Mouse (Mus musculus) adrenal gland, postnatal 4 days (tissue): ENCODE measurements around the gene Alyref. TPM values are rescaled to one million over a fixed set of nuclear protein-coding genes. Genes with fewer than 3 reads are reported as not detected.

Experiments
- DNase-seq, 2 experiments: peaks; one replicate each; pipeline ENCODE4 v3.0.0; 2021 to 2022; ENCODE audit warnings: low spot score in 2 of 2, mixed read lengths in 2 of 2
- microRNA-seq: library from miRNA; unstranded; fragments of <30 nt; microRNA quantifications from one replicate; pipeline ENCODE4 v1.2.0, GENCODE M21; 2021
- total RNA-seq, 2 experiments: library from RNA; stranded (reverse); gene quantifications; 2 replicates each; pipeline ENCODE4 v1.2.3; 2021

Gene Alyref
- total RNA-seq, 2 experiments from 2014 or later, result 136 to 169 TPM

DNA sequence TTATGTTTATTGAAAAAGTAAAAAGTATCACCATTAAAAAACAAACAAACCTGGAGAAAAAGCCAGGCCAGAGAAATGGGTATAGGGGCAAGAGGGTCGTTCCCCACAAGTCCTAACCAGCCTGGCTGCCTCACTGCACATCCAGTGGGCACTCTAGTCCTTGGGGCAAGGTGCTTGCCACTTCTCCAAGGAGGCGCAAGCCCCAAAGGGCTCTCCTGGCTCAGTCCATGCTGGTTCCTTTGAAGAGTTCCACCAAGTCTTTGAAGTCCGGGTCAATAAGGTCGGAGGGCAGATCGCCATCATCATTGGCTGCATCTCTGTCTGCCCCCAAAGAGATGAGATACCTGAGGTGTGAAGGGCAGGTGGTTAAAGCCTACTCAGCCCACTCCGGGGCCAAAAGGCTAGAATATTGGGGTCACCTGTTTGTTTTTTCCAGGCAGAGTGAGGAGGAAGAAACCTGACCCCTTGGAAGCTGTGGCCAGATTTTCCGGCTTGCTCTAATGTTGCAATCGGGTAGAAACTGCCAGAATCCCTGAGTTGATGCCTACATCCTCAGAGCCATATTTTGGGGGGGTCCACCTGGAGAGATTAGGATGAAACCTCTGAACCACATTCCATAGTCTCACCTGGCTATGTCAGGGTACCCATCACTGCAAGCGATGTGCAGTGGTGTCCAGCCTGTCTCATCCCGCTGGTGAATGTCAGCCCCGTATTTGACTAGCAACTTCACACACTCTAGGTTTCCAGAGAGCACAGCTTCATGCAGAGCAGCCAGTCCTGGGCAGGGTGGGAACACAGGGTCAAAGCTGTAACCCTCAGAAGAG lies 48.0 kb downstream of the Alyref start:
- no peak for DNase-seq

DNA sequence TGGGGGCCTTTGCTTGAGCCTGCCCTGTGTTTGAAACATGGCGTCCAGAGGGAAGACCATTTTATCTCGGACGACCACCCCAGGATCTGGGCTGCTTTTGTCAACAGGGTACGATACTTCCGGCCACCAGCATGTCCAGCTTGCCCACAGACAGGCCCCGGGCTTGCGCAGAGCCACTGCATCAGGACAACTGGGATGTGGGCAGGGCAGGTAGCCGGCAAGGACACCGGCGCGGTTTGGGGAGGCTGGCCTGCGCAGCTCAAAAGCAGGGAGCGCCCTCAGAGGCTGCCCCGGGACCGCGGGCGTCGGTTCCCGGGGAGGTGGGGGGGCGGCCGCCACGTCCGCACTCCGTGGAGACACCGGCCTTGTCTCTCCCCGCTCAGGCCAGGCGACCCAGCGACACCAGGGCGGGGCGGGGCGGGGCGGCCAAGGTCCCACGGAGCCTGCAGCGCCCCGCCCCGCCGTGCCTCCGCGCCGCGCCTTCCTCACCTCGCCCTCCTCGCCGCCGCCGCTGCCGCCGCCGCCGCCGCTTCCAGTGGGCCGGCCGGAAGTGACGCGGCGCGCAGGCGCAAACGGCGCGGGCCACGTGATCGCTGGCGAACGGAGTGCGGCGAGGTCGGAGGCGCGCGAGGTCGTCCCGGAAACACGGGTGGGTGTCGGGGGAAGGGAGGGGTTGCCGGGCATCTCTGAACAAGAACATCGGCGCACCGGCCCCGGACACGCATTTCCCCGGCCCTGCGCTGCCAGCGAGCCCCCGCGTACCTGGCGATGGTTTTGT lies 48.8 kb downstream of the Alyref start, which contains the start of gene Mcrip1:
Mcrip1 (minus strand) TSS at position 560 of the 778 bp plus-strand sequence.
- DNase-seq, result peak; percentile 84 to 91

DNA sequence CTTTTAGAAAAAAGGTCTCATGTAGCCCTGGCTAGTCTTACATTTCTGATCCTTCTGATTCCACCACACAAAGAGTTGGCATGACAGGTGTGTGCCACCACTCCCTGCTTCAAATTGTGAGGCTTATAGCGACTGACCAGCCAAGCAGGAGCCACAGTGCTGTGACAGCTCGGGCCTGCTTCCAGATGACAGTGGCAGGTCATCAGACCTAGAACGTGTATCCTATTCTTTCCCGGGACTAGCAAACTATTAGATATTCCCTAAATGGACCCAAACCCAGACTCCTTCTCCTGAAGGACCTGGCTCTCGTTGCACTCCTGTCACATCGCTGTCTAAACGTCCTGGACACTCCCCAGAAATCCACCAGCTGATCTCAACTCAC lies 49.4 kb downstream of the Alyref start:
- DNase-seq, result no peak

DNA sequence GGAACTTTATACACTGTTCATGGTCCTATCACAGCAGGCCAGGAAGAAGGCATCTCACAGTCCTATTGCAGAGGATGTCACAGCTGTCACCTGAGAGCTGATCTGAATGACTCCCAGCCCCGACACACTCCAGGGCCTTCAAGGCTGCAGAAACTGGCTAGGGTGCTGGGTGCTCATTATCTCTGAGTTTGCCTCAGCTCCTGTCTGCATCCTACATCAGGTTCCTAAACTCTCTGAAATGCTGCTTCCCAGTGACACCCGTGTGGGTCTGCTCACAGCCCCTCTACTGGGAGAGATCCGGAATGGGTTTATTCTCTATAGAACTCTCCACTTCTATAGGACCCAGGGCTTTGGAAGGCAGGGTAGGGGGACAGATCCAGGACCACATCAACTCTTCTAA lies 50.0 kb downstream of the Alyref start:
- DNase-seq, result no peak

DNA sequence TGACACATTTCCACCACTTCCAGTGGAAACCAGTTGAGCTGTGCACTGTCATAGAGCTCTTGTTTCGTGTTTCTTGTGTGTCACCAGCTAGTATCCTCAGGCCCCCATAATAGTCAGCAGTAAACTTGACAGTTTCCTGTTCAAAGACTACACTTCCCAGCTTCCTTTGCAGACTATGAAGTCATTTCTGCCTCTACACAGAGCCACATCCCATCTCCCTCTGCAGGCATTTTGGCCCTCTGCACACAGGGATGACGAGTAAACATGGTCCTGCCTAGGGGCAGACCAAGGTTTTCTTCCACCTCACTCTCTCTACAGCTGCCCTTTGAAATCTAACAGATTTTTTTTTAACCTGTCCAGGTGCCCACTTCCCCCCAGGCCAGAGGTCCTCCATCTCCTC lies 50.7 kb downstream of the Alyref start:
- DNase-seq, result no peak

DNA sequence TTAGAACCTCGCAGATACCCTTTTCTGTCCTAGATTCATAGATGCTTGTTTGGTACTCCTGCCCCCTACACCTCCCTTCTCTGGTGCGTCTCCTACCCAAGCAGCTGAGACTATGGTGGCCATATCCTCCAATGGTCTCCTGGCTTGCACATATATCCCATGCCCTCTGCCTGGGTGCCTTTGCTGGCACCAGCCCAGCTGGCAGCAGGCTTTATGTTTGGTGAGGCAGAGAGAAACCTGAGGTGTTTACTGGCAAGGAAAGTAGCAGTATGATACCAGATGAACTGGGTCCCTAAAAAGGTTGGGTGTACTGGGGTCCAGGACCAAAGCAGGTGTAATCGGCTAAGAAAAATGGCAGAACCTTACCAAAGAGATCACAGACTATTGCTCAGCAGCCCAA lies 52.2 kb downstream of the Alyref start:
- no peak for DNase-seq

DNA sequence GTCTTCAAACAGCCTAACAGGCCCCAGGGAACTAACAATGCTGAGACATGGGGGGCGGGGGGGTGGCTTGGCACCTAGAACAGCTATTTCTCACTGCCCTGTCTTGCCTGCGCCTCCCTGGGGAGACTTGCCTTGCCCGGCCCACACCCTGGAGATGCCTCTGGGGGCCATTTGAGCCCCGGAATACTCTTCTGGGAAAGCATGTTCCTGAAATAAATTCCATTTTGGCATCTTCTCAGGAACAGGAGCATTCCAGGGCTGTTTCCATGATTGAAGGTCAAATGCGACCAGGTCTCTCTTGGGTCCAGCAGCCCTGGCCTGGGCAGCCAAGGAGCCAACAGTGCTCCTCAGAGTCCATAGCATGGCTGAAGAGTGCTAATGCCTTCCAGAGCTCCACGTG lies 55.8 kb downstream of the Alyref start:
- no peak for DNase-seq

Small RNA genes within 50 kb of the gene (microRNA-seq; reads per million reads assigned to microRNA genes)
- not detected for gene Mir6936

Other genes starting within 250 kb of the Alyref start
- gene Actg1, start 249.8 kb downstream of the Alyref start, total RNA-seq, result 1,000 to 10,000 TPM in 1 of 2 experiments, 100 to 1,000 TPM in 1; 949 to 1,134 TPM
- under 1 TPM; 0.39 to 0.51 TPM for gene Fscn2, start 236.8 kb downstream of the Alyref start, total RNA-seq
- gene Faap100, start 219.6 kb downstream of the Alyref start, total RNA-seq, result 10 to 100 TPM; 34.5 to 35.6 TPM
- gene Nploc4, start 160.7 kb downstream of the Alyref start, total RNA-seq, result 10 to 100 TPM; 76.3 to 77.5 TPM
- 10 to 100 TPM in 1 of 2 experiments, 1 to 10 TPM in 1; 7.1 to 10.2 TPM for gene Tspan10, start 155.7 kb downstream of the Alyref start, total RNA-seq
- under 1 TPM in 1 of 2 experiments, not detected in 1; 0.25 TPM for gene Pde6g, start 144.9 kb downstream of the Alyref start, total RNA-seq
- 10 to 100 TPM; 34.6 to 43.3 TPM for gene Oxld1, start 140.3 kb downstream of the Alyref start, total RNA-seq
- 10 to 100 TPM; 19.0 to 21.4 TPM for gene Ccdc137, start 140.2 kb downstream of the Alyref start, total RNA-seq
- 10 to 100 TPM; 24.4 to 26.8 TPM for gene Arl16, start 130.8 kb downstream of the Alyref start, total RNA-seq
- gene Mrpl12, start 113.8 kb downstream of the Alyref start, total RNA-seq, result 100 to 1,000 TPM; 105 to 107 TPM
- gene Slc25a10, start 106.5 kb downstream of the Alyref start, total RNA-seq, result 100 to 1,000 TPM; 102 to 103 TPM
- 1 to 10 TPM; 2.5 to 9.8 TPM for gene Gcgr, start 67.7 kb downstream of the Alyref start, total RNA-seq
- 10 to 100 TPM; 80.6 to 84.2 TPM for gene Mcrip1, start 48.6 kb downstream of the Alyref start, total RNA-seq
- gene Ppp1r27, start 47.2 kb downstream of the Alyref start, total RNA-seq, result 1 to 10 TPM; 1.3 to 5.6 TPM
- 100 to 1,000 TPM; 531 to 539 TPM for gene P4hb, start 25.1 kb downstream of the Alyref start, total RNA-seq
- 100 to 1,000 TPM; 321 to 354 TPM for gene Arhgdia, start 16.7 kb downstream of the Alyref start, total RNA-seq
- gene Anapc11, start 56 bp upstream of the Alyref start, total RNA-seq, result 10 to 100 TPM; 87.4 to 90.7 TPM
- 1 to 10 TPM; 2.4 to 5.4 TPM for gene Npb, start 10.1 kb upstream of the Alyref start, total RNA-seq
- 100 to 1,000 TPM; 135 to 144 TPM for gene Pcyt2, start 19.6 kb upstream of the Alyref start, total RNA-seq
- gene Sirt7, start 26.9 kb upstream of the Alyref start, total RNA-seq, result 10 to 100 TPM; 49.0 to 58.1 TPM
- gene Mafg, start 35.2 kb upstream of the Alyref start, total RNA-seq, result 10 to 100 TPM; 51.4 to 56.0 TPM
- 1 to 10 TPM; 5.4 to 8.6 TPM for gene Pycr1, start 45.4 kb upstream of the Alyref start, total RNA-seq
- 1 to 10 TPM; 1.4 to 3.8 TPM for gene Myadml2, start 49.8 kb upstream of the Alyref start, total RNA-seq
- 10 to 100 TPM in 1 of 2 experiments, 1 to 10 TPM in 1; 8.6 to 14.8 TPM for gene Notum, start 62.8 kb upstream of the Alyref start, total RNA-seq
- gene Aspscr1, start 74.6 kb upstream of the Alyref start, total RNA-seq, result 100 to 1,000 TPM; 108 to 110 TPM
- 10 to 100 TPM; 49.5 to 52.5 TPM for gene Cenpx, start 115.4 kb upstream of the Alyref start, total RNA-seq
- gene Lrrc45, start 115.6 kb upstream of the Alyref start, total RNA-seq, result 10 to 100 TPM; 44.2 to 44.8 TPM
- 10 to 100 TPM; 12.7 to 17.4 TPM for gene Rac3, start 123.1 kb upstream of the Alyref start, total RNA-seq
- gene Dcxr, start 128.9 kb upstream of the Alyref start, total RNA-seq, result 10 to 100 TPM; 40.9 to 43.3 TPM
- 1 to 10 TPM; 7.4 to 7.8 TPM for gene Cbr2, start 133.7 kb upstream of the Alyref start, total RNA-seq
- gene Hmga1b, start 164.4 kb upstream of the Alyref start, total RNA-seq, result 10 to 100 TPM; 20.2 to 49.6 TPM
- gene Rfng, start 185.8 kb upstream of the Alyref start, total RNA-seq, result 10 to 100 TPM; 18.9 to 22.7 TPM
- gene Gps1, start 185.9 kb upstream of the Alyref start, total RNA-seq, result 100 to 1,000 TPM; 109 to 111 TPM
- 10 to 100 TPM; 66.8 to 71.1 TPM for gene Dus1l, start 198.0 kb upstream of the Alyref start, total RNA-seq
- 10 to 100 TPM; 86.7 to 96.3 TPM for gene Fasn, start 226.2 kb upstream of the Alyref start, total RNA-seq